In genomic region chr2:73385172-73385571, GRCm38 (mm10) we compare ENCODE assay signal across 9 mouse cellular contexts. TPM values are rescaled to one million over a fixed set of nuclear protein-coding genes. Genes with fewer than 3 reads are reported as not detected.
A peak's percentile ranks its signal among the peaks of the same experiment; 100 is the strongest.
DNase-seq lines count a peak whose midpoint lies in the region; ATAC-seq and TF ChIP-seq lines count a peak whose summit lies in the region.
"Had no signal": no experiment of that assay in that cellular context is flagged by ENCODE, and none has a peak within 500 bp of the region (broad histone marks: within the 10 kb centered on the region; RNA-seq: fewer than 3 reads in every experiment).

No protein-coding gene starts in this region.

- 90% methylated on average over 4 of the region's 4 CpGs for WGBS in forebrain, embryonic 13.5 days
- WGBS in forebrain, embryonic 10.5 days, result 86% methylated on average over 4 of the region's 4 CpGs
- WGBS in lung, postnatal 0 days, result 76% methylated on average over 4 of the region's 4 CpGs
- 84% methylated on average over 4 of the region's 4 CpGs for WGBS in intestine, embryonic 16.5 days
- 91% methylated on average over 4 of the region's 4 CpGs for WGBS in neural tube, embryonic 14.5 days

- no peak overlapping the region for H3K27ac ChIP-seq in forebrain, embryonic 13.5 days
- H3K27ac ChIP-seq in forebrain, embryonic 10.5 days, result no peak overlapping the region
- H3K27ac ChIP-seq in lung, postnatal 0 days (ENCODE audit: low read length), result no peak overlapping the region
- no peak overlapping the region for H3K27ac ChIP-seq in intestine, embryonic 16.5 days (ENCODE audit: low read length)
- no peak overlapping the region for H3K27ac ChIP-seq in neural tube, embryonic 14.5 days (ENCODE audit: low read depth, low read length)

- no peaks in the 10 kb centered on the region for H3K9me3 ChIP-seq in forebrain, embryonic 13.5 days (replicated peaks)
- no peaks in the 10 kb centered on the region for H3K9me3 ChIP-seq in forebrain, embryonic 10.5 days
- H3K9me3 ChIP-seq in lung, postnatal 0 days (ENCODE audit: low read length), result no peaks in the 10 kb centered on the region
- H3K9me3 ChIP-seq in intestine, embryonic 16.5 days (ENCODE audit: control insufficient read depth, low read length), result no peaks in the 10 kb centered on the region
- H3K9me3 ChIP-seq in neural tube, embryonic 14.5 days (ENCODE audit: control insufficient read depth, low read length), result no peaks in the 10 kb centered on the region

- H3K4me3 ChIP-seq in forebrain, embryonic 13.5 days, result peak overlapping the region; percentile 68; the same call in 1 of the 2 replicates
- H3K4me3 ChIP-seq in forebrain, embryonic 10.5 days, result no peak overlapping the region
- H3K4me3 ChIP-seq in lung, postnatal 0 days (ENCODE audit: low read depth, low read length), result no peak overlapping the region
- H3K4me3 ChIP-seq in intestine, embryonic 16.5 days (ENCODE audit: low read length), result peak overlapping the region; percentile 76; the same call in 1 of the 2 replicates
- peak overlapping the region; percentile 68; the same call in 1 of the 2 replicates for H3K4me3 ChIP-seq in neural tube, embryonic 14.5 days (ENCODE audit: low read depth, low read length)

- H3K27me3 ChIP-seq in forebrain, embryonic 13.5 days, result peaks cover 7% of the 10 kb centered on the region; the same call in 1 of the 2 replicates
- H3K27me3 ChIP-seq in forebrain, embryonic 10.5 days (ENCODE audit: poor library complexity, severe bottlenecking), result peaks cover 31% of the 10 kb centered on the region
- no peaks in the 10 kb centered on the region for H3K27me3 ChIP-seq in lung, postnatal 0 days (replicated peaks; ENCODE audit: insufficient read depth, low read length)
- H3K27me3 ChIP-seq in intestine, embryonic 16.5 days (replicated peaks; ENCODE audit: control insufficient read depth, insufficient read depth, low read length), result no peaks in the 10 kb centered on the region
- no peaks in the 10 kb centered on the region for H3K27me3 ChIP-seq in neural tube, embryonic 14.5 days (ENCODE audit: control insufficient read depth, insufficient read depth, low read length)

- no peak for ATAC-seq in forebrain, embryonic 13.5 days
- ATAC-seq in lung, postnatal 0 days, result no peak
- no peak for ATAC-seq in intestine, embryonic 16.5 days
- ATAC-seq in neural tube, embryonic 14.5 days (ENCODE audit: low read depth), result no peak

- no peak for TF ChIP-seq EP300 in lung, postnatal 0 days (IDR thresholded peaks at IDR 0.05)

- H3K4me2 ChIP-seq in forebrain, embryonic 13.5 days, result peak overlapping the region; percentile 91
- H3K4me2 ChIP-seq in lung, postnatal 0 days (replicated peaks; ENCODE audit: low read depth, low read length), result peak overlapping the region; percentile 84; the same call in 1 of the 2 replicates
- peak overlapping the region; percentile 94 for H3K4me2 ChIP-seq in intestine, embryonic 16.5 days (ENCODE audit: low read depth, low read length)
- H3K4me2 ChIP-seq in neural tube, embryonic 14.5 days (ENCODE audit: low read depth, low read length), result peak overlapping the region; percentile 84; the same call in 1 of the 2 replicates

- no peak overlapping the region; the same call in 1 of the 2 replicates for H3K9ac ChIP-seq in forebrain, embryonic 13.5 days
- H3K9ac ChIP-seq in lung, postnatal 0 days (replicated peaks; ENCODE audit: low read depth), result no peak overlapping the region
- no peak overlapping the region for H3K9ac ChIP-seq in intestine, embryonic 16.5 days (ENCODE audit: low read depth, low read length)
- H3K9ac ChIP-seq in neural tube, embryonic 14.5 days (replicated peaks; ENCODE audit: low read depth, low read length), result no peak overlapping the region

- peaks cover 6% of the 10 kb centered on the region; the same call in 1 of the 2 replicates for H3K4me1 ChIP-seq in forebrain, embryonic 13.5 days
- peaks cover 15% of the 10 kb centered on the region for H3K4me1 ChIP-seq in forebrain, embryonic 10.5 days
- no peaks in the 10 kb centered on the region for H3K4me1 ChIP-seq in lung, postnatal 0 days (ENCODE audit: insufficient read depth, low read depth, low read length)
- H3K4me1 ChIP-seq in intestine, embryonic 16.5 days (ENCODE audit: control insufficient read depth, insufficient read depth, low read length), result peaks cover 6% of the 10 kb centered on the region; the same call in 1 of the 2 replicates
- H3K4me1 ChIP-seq in neural tube, embryonic 14.5 days (ENCODE audit: control insufficient read depth, insufficient read depth, low read length), result no peaks in the 10 kb centered on the region; the same call in 1 of the 2 replicates

- DNase-seq in forebrain, embryonic 10.5 days (ENCODE audit: extremely low spot score, low spot score), result no peak
- no peak for DNase-seq in lung, postnatal 0 days (ENCODE audit: low spot score)
- no peak for DNase-seq in lung, postnatal 4 days
- DNase-seq in left cerebral cortex, adult 18-20 months (ENCODE audit: low spot score in 2 of 2), result no peak
- no peak for DNase-seq in left cerebral cortex, adult 8-10 months (ENCODE audit: low spot score in 2 of 2)
- DNase-seq: layer of hippocampus, adult 9-11 months had no signal

- H3K36me3 ChIP-seq in forebrain, embryonic 13.5 days (ENCODE audit: poor library complexity, severe bottlenecking), result no peaks in the 10 kb centered on the region
- no peaks in the 10 kb centered on the region for H3K36me3 ChIP-seq in forebrain, embryonic 10.5 days (replicated peaks)
- no peaks in the 10 kb centered on the region for H3K36me3 ChIP-seq in lung, postnatal 0 days (ENCODE audit: insufficient read depth, low read length)
- no peaks in the 10 kb centered on the region for H3K36me3 ChIP-seq in intestine, embryonic 16.5 days (ENCODE audit: control insufficient read depth, insufficient read depth, low read length)
- H3K36me3 ChIP-seq in neural tube, embryonic 14.5 days (ENCODE audit: control insufficient read depth, insufficient read depth, low read length), result no peaks in the 10 kb centered on the region

- no peak for TF ChIP-seq CTCF in lung, postnatal 0 days (IDR thresholded peaks at IDR 0.05)

RNA-seq across cellular contexts. Expression of gene Gpr155, which starts 1.2 kb away (rescaled TPM):
- 6.8 and 7.2 TPM in 2 replicates for polyA plus RNA-seq in forebrain, embryonic 13.5 days (2015; fragmentation: Nextera tagmentation; extraction: Ambion mirVana)
- polyA plus RNA-seq in forebrain, embryonic 10.5 days (2016; fragmentation: Nextera tagmentation; extraction: Ambion mirVana), result 1.6 and 2.2 TPM in 2 replicates
- 6.3 and 8.1 TPM in 2 replicates for polyA plus RNA-seq in lung, postnatal 0 days (2015; fragmentation: Nextera tagmentation; extraction: Ambion mirVana)
- polyA plus RNA-seq in intestine, embryonic 16.5 days (2015; fragmentation: Nextera tagmentation; extraction: Ambion mirVana), result 15.1 and 17.5 TPM in 2 replicates
- 15.8 and 17.9 TPM in 2 replicates for polyA plus RNA-seq in neural tube, embryonic 14.5 days (2014; fragmentation: Nextera tagmentation; extraction: Ambion mirVana)
- 10 to 100 TPM; 37.6 to 39.4 TPM for total RNA-seq in left cerebral cortex, adult 18-20 months (2021)
- total RNA-seq in left cerebral cortex, adult 8-10 months (2022), result 10 to 100 TPM; 43.1 to 50.3 (median 45.5) TPM

Comparison
In these comparisons a context has a peak if more than half of its experiments do, and no peak if none do; other contexts are left out.
1. H3K4me3 ChIP-seq: peak in forebrain, embryonic 13.5 days (single experiment), intestine, embryonic 16.5 days (single experiment) and neural tube, embryonic 14.5 days (single experiment); none in forebrain, embryonic 10.5 days (single experiment) and lung, postnatal 0 days (single experiment).
2. Peak in every context shown above with its lines, with median percentiles within 50 percentile points of each other: H3K4me2 ChIP-seq.